Mouse (Mus musculus) right cerebral cortex, postnatal 4 days (tissue): ENCODE measurements at regions not wholly inside any gene's neighbourhood (a gene's known extent, or its start where the extent isn't known, plus 50 kb on each side); places are given as distances from the start of the nearest gene placed in this dataset.
A peak's percentile ranks its signal among the peaks of the same experiment; 100 is the strongest.

Experiments
- DNase-seq: peaks from one replicate; pipeline ENCODE4 v3.0.0-alpha.2; 2022

DNA sequence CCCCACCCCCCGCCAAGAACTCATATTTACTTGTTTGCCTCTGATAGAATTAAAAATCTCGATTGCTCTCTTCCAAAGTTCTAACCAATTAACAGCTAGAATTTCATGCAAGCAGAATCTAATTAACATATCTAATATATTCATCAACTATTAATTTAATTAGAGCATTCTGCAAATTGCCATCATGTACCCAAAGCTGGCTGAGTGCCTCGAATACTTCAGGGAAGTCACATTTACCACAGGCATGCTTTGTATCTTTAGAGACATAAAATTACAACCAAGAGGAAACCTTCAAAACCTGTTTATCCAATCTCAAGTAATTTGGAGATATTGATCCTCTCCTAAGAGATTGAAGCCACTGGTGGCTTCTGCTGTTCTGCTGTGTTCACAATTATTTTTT lies 401.6 kb upstream of the Nmur2 start:
- peak; percentile 3 for DNase-seq

DNA sequence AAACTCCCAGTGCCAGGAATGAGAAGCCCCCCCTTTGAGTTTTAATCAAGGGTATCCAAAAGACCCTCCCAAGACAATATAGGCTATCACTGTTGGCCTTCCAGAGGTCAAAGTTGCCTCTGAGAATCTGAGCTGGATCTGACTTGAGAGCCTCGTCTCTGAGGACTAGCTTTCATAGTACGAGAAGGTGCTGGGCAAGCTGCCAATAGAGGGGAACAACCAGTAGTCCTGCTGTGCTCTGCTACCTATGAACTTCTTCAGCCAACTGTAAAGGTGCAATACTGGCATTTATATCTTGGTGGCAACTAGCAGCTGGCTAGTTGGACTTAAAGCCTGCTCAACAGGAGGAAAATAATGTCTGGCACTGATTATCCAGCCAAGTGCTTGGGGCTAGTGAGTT lies 400.3 kb upstream of the Nmur2 start:
- DNase-seq: peak; percentile 3

DNA sequence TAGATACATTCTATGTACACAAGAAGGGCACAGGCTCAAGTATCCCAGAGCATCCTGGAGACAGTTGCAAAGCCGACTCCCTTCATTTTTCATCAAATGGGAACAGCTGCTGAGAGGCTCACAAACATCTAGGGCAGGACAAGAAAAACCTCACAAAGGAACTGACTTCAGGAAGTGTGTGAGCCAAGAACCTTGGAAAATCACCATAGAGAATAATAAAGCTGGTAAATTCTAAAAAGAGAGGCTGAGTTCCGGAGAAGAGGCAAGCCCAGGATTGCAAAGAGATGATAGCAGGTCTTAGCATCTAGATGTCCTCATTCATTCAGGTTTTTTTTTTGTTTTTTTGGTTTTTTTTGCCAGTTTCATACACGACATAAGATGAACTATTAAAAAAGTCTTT lies 390.3 kb upstream of the Nmur2 start:
- no peak for DNase-seq

DNA sequence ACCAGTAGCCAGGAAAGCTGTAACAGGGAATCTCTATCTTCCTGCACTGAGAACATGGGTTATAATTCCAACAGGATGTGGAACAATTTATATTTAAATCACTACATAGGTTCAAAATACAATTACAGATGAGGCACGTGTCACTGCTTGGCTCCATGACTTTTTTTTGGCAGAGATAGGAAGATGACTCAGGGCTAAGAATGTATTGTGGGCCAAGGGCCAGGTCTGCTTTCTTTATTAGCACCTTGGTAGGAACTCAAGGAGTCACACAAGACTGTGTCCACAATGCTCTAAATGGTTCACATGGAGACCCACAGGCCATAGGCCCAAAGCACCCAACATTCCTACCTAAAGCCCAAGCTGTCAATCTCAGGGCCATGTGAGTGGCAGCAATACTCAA lies 344.0 kb upstream of the Nmur2 start:
- no peak for DNase-seq

GRCm38 (mm10) chr11:56377535-56377934 lies 336.7 kb upstream of the Nmur2 start:
- no peak for DNase-seq

GRCm38 (mm10) chr11:56374329-56374728 lies 333.5 kb upstream of the Nmur2 start:
- DNase-seq: no peak

DNA sequence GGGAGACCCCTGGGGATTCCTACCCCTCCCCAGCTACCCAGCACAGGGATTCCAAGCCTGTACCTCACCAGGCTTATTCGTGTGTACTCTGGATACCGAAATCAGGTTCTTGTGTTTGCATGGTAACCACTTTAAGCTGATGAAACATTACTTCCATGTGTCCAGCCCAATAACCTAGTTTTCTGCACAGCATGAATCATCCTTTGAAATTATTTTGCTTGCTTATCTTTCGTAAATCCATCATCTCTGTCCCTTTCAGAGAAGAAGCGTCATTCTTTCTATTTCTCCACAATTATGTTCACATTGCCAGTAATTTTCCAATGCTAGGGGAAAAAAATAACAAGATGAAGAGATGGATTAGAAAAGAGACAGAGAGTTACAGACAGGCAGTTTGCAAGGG lies 332.8 kb upstream of the Nmur2 start:
- no peak for DNase-seq

GRCm38 (mm10) chr11:56357690-56358089 lies 316.9 kb upstream of the Nmur2 start:
- DNase-seq: no peak

GRCm38 (mm10) chr11:56351798-56352366 lies 311.1 kb upstream of the Nmur2 start:
- no peak for DNase-seq

DNA sequence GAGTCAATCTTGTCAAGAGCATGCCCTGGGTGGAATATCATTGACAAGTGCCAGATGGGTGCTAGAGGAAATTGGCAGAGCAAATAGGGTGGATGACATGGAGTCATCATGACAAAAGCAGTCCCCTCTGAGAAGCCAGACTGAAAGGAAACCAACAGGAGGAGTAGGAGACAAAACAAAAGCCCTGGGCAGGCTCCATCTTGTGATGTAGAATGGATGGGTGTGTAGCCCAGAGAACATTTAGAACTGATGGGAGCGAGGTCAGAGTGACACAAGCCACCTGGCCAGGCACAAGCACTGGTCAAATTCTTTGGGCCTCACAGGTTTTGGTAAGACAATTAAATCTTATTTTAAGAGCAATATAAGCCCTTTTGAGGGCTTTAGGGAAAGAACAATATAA lies 310.4 kb upstream of the Nmur2 start:
- DNase-seq: no peak

DNA sequence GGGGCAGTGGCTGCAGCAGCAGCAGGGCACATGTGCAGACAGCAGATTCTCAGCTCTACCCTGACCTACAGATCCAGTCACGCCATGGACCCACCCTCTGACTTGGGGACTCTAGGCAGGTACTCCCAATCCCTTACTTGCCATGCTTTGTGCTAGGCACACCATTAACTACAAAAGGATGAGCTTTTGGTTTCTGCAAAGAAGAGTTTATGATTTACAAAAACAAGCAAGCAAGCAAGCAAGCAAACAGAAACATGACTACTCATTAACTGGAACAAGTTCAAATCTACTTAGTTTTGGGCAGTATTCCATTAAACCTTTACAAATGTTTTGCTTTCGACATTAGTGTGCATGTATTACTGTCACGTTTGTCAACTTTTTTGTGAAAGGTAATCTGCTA lies 309.0 kb upstream of the Nmur2 start:
- DNase-seq: no peak

DNA sequence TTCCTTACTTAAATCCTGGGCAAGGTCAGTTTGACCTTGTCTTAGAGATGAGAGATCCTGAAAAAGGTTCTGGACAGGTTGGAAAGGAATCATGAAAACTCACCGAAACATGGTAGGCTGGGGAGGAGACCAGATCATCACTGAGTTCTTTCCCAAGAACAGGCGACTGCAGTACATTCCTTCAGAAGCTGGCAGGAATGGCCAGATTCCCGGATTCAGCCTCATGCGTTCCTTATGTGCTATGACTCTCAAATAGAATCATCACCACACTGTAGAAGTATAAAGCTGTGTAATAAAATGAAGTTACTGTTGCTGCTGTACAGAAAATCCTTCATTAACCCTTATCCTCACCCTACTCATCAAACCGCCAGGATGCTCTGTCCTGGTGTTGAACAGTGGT lies 307.6 kb upstream of the Nmur2 start:
- DNase-seq: no peak

GRCm38 (mm10) chr11:56343083-56343482 lies 302.3 kb upstream of the Nmur2 start:
- DNase-seq: no peak

DNA sequence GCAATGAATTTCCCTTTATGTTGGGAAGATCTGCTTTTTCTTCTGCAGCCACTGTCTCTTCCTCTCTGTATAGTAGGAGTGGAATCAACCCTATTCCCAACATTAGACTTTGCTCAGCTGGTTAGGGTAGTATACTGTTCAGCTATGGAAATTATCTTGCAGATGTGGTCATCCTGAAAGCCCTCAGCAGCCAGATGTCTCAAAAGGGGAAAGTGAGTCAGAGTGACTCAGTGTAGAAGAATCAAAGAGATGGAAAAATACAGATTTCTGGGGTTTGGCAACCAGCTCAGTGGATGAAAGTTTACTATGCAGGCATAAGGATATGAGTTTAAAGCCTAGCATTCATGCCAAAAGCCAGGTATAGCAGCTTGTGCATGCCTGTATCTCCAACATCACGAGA lies 300.9 kb upstream of the Nmur2 start:
- no peak for DNase-seq

GRCm38 (mm10) chr11:56341040-56341439 lies 300.2 kb upstream of the Nmur2 start:
- no peak for DNase-seq

- no peak for DNase-seq
Measured at GRCm38 (mm10) chr11:56338511-56338910, 297.7 kb upstream of the Nmur2 start.

DNA sequence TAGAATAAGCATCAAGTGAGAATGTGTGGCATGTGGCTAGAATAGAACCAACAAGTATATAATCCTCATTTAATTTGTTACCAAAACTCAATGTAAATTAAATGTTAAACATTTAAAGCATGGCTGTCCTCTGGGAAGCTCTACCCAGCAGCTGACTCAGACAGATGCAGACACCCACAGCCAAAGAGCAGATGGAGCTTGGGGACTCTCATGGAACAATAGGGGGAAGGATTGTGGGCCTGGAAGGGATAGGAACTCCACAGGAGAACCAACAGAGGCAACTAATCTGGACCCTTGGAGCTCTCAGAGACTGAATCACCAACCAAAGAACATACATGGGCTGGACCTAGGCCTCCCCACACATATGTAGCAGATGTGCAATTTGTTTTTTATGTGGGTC lies 295.1 kb upstream of the Nmur2 start:
- DNase-seq: no peak

DNA sequence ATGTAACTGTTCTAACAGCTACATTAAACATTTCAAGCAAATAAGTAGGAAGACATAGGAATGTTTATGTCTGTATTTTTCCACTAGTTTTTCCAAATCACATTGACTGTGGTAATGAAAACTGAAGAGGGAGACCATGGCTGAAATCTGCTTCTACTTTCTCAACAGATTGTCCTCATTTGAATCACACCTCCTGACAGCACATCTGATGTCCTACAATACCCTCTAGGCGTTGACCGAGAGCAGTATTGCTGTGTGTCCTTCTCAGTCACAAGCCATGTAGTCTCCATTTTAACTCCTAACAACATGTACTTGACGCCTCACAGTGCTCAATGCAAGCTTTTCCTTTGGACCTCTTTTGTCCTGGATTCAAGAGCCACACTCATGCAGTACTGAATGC lies 279.5 kb upstream of the Nmur2 start:
- no peak for DNase-seq

- no peak for DNase-seq
Measured at GRCm38 (mm10) chr11:56315221-56315987, 274.6 kb upstream of the Nmur2 start.

GRCm38 (mm10) chr11:56309549-56309948 lies 268.7 kb upstream of the Nmur2 start:
- DNase-seq: no peak

DNA sequence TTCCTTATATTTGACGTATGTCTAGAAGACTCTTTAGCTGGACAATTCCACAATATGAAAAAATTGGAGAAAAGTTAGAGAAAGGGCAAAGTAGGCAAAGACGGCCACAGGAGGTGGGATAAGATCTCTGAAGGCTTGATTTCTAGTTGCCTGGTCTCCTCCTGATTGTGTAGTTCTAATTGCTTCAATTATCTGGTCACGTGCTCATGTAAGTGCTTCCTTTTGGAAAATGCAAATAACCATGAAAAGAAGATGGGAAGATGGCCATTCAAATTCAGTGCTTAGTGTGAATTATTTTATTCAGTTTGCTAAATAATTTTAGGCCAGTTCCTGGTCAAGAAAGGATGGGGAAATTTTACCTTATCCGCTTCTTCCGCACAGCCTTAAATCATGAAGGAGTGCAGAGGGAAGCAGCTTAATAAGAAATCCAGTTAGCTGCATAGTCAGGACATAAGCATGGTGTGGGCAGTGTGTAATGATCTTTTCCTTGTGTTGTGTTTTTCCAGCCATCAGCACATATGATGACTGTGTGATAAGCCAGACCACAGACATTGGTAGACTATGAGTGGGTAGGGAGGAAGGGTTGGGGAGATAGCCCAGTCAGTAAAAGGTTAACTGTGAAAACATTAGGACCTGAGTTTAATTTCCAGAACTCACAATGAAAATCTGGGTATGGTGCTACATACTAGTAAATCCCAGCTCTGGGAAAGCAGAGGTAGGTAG lies 267.7 kb upstream of the Nmur2 start:
- DNase-seq: no peak

GRCm38 (mm10) chr11:56307051-56307450 lies 266.2 kb upstream of the Nmur2 start:
- no peak for DNase-seq

GRCm38 (mm10) chr11:56290651-56291578 lies 250.1 kb upstream of the Nmur2 start:
- DNase-seq: no peak
